Mouse (Mus musculus): Measurements from ENCODE around the gene Drosha.

The Drosha gene

GRCm38 (mm10) chr15:12832599-12832998, 8.0 kb downstream of the Drosha start:
- no peak for DNase-seq

GRCm38 (mm10) chr15:12833385-12833784, 8.8 kb downstream of the Drosha start:
- DNase-seq = no peak

- DNase-seq = no peak
Measured at GRCm38 (mm10) chr15:12834231-12834630, 9.6 kb downstream of the Drosha start.

GRCm38 (mm10) chr15:12840737-12841136, 16.1 kb downstream of the Drosha start:
- no peak for DNase-seq

GRCm38 (mm10) chr15:12842833-12843232, 18.2 kb downstream of the Drosha start:
- no peak for DNase-seq

GRCm38 (mm10) chr15:12848196-12848975, 23.8 kb downstream of the Drosha start:
- DNase-seq = no peak

GRCm38 (mm10) chr15:12849373-12849772, 24.8 kb downstream of the Drosha start:
- no peak for DNase-seq

- no peak for DNase-seq
Measured at GRCm38 (mm10) chr15:12853471-12853870, 28.9 kb downstream of the Drosha start.

- DNase-seq = no peak
Measured at GRCm38 (mm10) chr15:12856780-12857179, 32.2 kb downstream of the Drosha start.

GRCm38 (mm10) chr15:12857840-12858516, 33.4 kb downstream of the Drosha start:
- DNase-seq = no peak

GRCm38 (mm10) chr15:12858645-12859044, 34.0 kb downstream of the Drosha start:
- DNase-seq = no peak

GRCm38 (mm10) chr15:12862061-12862460, 37.4 kb downstream of the Drosha start:
- DNase-seq = no peak

GRCm38 (mm10) chr15:12863669-12864068, 39.1 kb downstream of the Drosha start:
- DNase-seq = no peak

- no peak for DNase-seq
Measured at GRCm38 (mm10) chr15:12865595-12866314, 41.1 kb downstream of the Drosha start.

- DNase-seq = no peak
Measured at GRCm38 (mm10) chr15:12867269-12867668, 42.7 kb downstream of the Drosha start.

GRCm38 (mm10) chr15:12875442-12876176, 51.0 kb downstream of the Drosha start:
- no peak for DNase-seq

GRCm38 (mm10) chr15:12876266-12876665, 51.7 kb downstream of the Drosha start:
- DNase-seq = no peak

- DNase-seq = no peak
Measured at GRCm38 (mm10) chr15:12876881-12877280, 52.3 kb downstream of the Drosha start.

- DNase-seq = no peak
Measured at GRCm38 (mm10) chr15:12877934-12878333, 53.3 kb downstream of the Drosha start.

- DNase-seq = no peak
Measured at GRCm38 (mm10) chr15:12878581-12878980, 54.0 kb downstream of the Drosha start.

- no peak for DNase-seq
Measured at GRCm38 (mm10) chr15:12879937-12880336, 55.3 kb downstream of the Drosha start.

GRCm38 (mm10) chr15:12884855-12885254, 60.2 kb downstream of the Drosha start:
- DNase-seq = no peak

- no peak for DNase-seq
Measured at GRCm38 (mm10) chr15:12885361-12885760, 60.7 kb downstream of the Drosha start.
